Mouse (Mus musculus): ENCODE results near the gene Chil1. TPM values are rescaled to one million over a fixed set of nuclear protein-coding genes. Genes with fewer than 3 reads are reported as not detected.

Gene Chil1
- polyA plus RNA-seq, 1 experiment from 2014 or later, result 3.7 TPM

GRCm38 (mm10) chr1:134213405-134213804, 31.4 kb downstream of the Chil1 start:
- Histone ChIP-seq H3K36me3 (no peaks in the 10 kb centered on the region), H3K27me3 (no peaks in the 10 kb centered on the region), H3K9ac (replicated peaks) (no peak overlapping the region), H3K9me3 (no peaks in the 10 kb centered on the region), H3K4me2 (replicated peaks) (no peak overlapping the region), H3K27ac (replicated peaks) (no peak overlapping the region), H3K4me3 (no peak overlapping the region), H3K4me1 (peaks cover 20% of the 10 kb centered on the region)
- ATAC-seq (replicated peaks), result no peak
- WGBS, result 77% methylated on average over 7 of the region's 7 CpGs

- no peak overlapping the region for H3K9ac ChIP-seq (replicated peaks)
- no peak overlapping the region for H3K27ac ChIP-seq (replicated peaks)
- peaks cover 20% of the 10 kb centered on the region for H3K4me1 ChIP-seq
- no peak overlapping the region for H3K4me2 ChIP-seq (replicated peaks)
- H3K27me3 ChIP-seq, result no peaks in the 10 kb centered on the region
- no peak overlapping the region for H3K4me3 ChIP-seq
- H3K9me3 ChIP-seq, result no peaks in the 10 kb centered on the region
- ATAC-seq (replicated peaks), result no peak
- no peaks in the 10 kb centered on the region for H3K36me3 ChIP-seq
- 69% methylated on average over 7 of the region's 7 CpGs for WGBS
Measured at GRCm38 (mm10) chr1:134215059-134215458, 33.1 kb downstream of the Chil1 start.

- H3K27me3 ChIP-seq, result no peaks in the 10 kb centered on the region
- WGBS, result 14% methylated on average over 11 of the region's 11 CpGs
- no peak overlapping the region for H3K4me3 ChIP-seq
- no peaks in the 10 kb centered on the region for H3K36me3 ChIP-seq
- ATAC-seq (replicated peaks), result no peak
- no peak overlapping the region for H3K9ac ChIP-seq (replicated peaks)
- no peak overlapping the region for H3K4me2 ChIP-seq (replicated peaks)
- H3K9me3 ChIP-seq, result no peaks in the 10 kb centered on the region
- no peak overlapping the region for H3K27ac ChIP-seq (replicated peaks)
- H3K4me1 ChIP-seq, result peaks cover 20% of the 10 kb centered on the region
Measured at GRCm38 (mm10) chr1:134215751-134216628, 34.0 kb downstream of the Chil1 start.

- Histone ChIP-seq H3K9me3 (no peaks in the 10 kb centered on the region), H3K4me3 (no peak overlapping the region), H3K4me1 (peaks cover 20% of the 10 kb centered on the region), H3K4me2 (replicated peaks) (no peak overlapping the region), H3K27ac (replicated peaks) (no peak overlapping the region), H3K27me3 (no peaks in the 10 kb centered on the region), H3K9ac (replicated peaks) (no peak overlapping the region), H3K36me3 (no peaks in the 10 kb centered on the region)
- WGBS, result 85% methylated on average over 2 of the region's 2 CpGs
- no peak for ATAC-seq (replicated peaks)
Measured at GRCm38 (mm10) chr1:134216629-134216971, 34.6 kb downstream of the Chil1 start.

- Histone ChIP-seq H3K4me2 (replicated peaks) (no peak overlapping the region), H3K36me3 (no peaks in the 10 kb centered on the region), H3K27ac (replicated peaks) (no peak overlapping the region), H3K9me3 (no peaks in the 10 kb centered on the region), H3K27me3 (no peaks in the 10 kb centered on the region), H3K9ac (replicated peaks) (no peak overlapping the region), H3K4me1 (peaks cover 18% of the 10 kb centered on the region), H3K4me3 (no peak overlapping the region)
- ATAC-seq (replicated peaks), result no peak
- WGBS, result 65% methylated on average over 12 of the region's 12 CpGs
Measured at GRCm38 (mm10) chr1:134217028-134217481, 35.1 kb downstream of the Chil1 start.

GRCm38 (mm10) chr1:134217942-134218341, 36.0 kb downstream of the Chil1 start:
- Histone ChIP-seq H3K36me3 (no peaks in the 10 kb centered on the region), H3K4me3 (no peak overlapping the region), H3K27me3 (no peaks in the 10 kb centered on the region), H3K27ac (replicated peaks) (no peak overlapping the region), H3K9ac (replicated peaks) (no peak overlapping the region), H3K9me3 (no peaks in the 10 kb centered on the region), H3K4me1 (peaks cover 15% of the 10 kb centered on the region), H3K4me2 (replicated peaks) (no peak overlapping the region)
- WGBS, result 81% methylated on average over 3 of the region's 3 CpGs
- no peak for ATAC-seq (replicated peaks)

- H3K9me3 ChIP-seq, result no peaks in the 10 kb centered on the region
- no peaks in the 10 kb centered on the region for H3K36me3 ChIP-seq
- no peak overlapping the region for H3K4me3 ChIP-seq
- no peaks in the 10 kb centered on the region for H3K27me3 ChIP-seq
- WGBS, result 57% methylated on average over 5 of the region's 5 CpGs
- no peak overlapping the region for H3K27ac ChIP-seq (replicated peaks)
- peaks cover 15% of the 10 kb centered on the region for H3K4me1 ChIP-seq
- ATAC-seq (replicated peaks), result no peak
- H3K9ac ChIP-seq (replicated peaks), result no peak overlapping the region
- H3K4me2 ChIP-seq (replicated peaks), result no peak overlapping the region
Measured at GRCm38 (mm10) chr1:134219608-134220007, 37.6 kb downstream of the Chil1 start.

- no peaks in the 10 kb centered on the region for H3K36me3 ChIP-seq
- H3K9me3 ChIP-seq, result no peaks in the 10 kb centered on the region
- no peak overlapping the region for H3K4me2 ChIP-seq (replicated peaks)
- ATAC-seq (replicated peaks), result no peak
- H3K27ac ChIP-seq (replicated peaks), result no peak overlapping the region
- no peak overlapping the region for H3K4me3 ChIP-seq
- 96% methylated on average over 1 of the region's 1 CpGs for WGBS
- H3K27me3 ChIP-seq, result no peaks in the 10 kb centered on the region
- H3K9ac ChIP-seq (replicated peaks), result no peak overlapping the region
- peaks cover 7% of the 10 kb centered on the region for H3K4me1 ChIP-seq
Measured at GRCm38 (mm10) chr1:134221172-134221571, 39.2 kb downstream of the Chil1 start.

GRCm38 (mm10) chr1:134222122-134223055, 40.4 kb downstream of the Chil1 start:
- H3K9me3 ChIP-seq, result no peaks in the 10 kb centered on the region
- no peak overlapping the region for H3K9ac ChIP-seq (replicated peaks)
- H3K27me3 ChIP-seq, result no peaks in the 10 kb centered on the region
- no peak overlapping the region for H3K4me3 ChIP-seq
- no peak overlapping the region for H3K4me2 ChIP-seq (replicated peaks)
- no peaks in the 10 kb centered on the region for H3K4me1 ChIP-seq
- ATAC-seq (replicated peaks), result no peak
- 70% methylated on average over 8 of the region's 8 CpGs for WGBS
- no peak overlapping the region for H3K27ac ChIP-seq (replicated peaks)
- no peaks in the 10 kb centered on the region for H3K36me3 ChIP-seq

GRCm38 (mm10) chr1:134224649-134225227, 42.8 kb downstream of the Chil1 start:
- H3K27ac ChIP-seq (replicated peaks), result no peak overlapping the region
- no peaks in the 10 kb centered on the region for H3K36me3 ChIP-seq
- WGBS, result 90% methylated on average over 12 of the region's 12 CpGs
- ATAC-seq (replicated peaks), result no peak
- H3K4me3 ChIP-seq, result no peak overlapping the region
- no peaks in the 10 kb centered on the region for H3K27me3 ChIP-seq
- no peak overlapping the region for H3K9ac ChIP-seq (replicated peaks)
- no peaks in the 10 kb centered on the region for H3K9me3 ChIP-seq
- no peak overlapping the region for H3K4me2 ChIP-seq (replicated peaks)
- H3K4me1 ChIP-seq, result no peaks in the 10 kb centered on the region

GRCm38 (mm10) chr1:134225375-134225774, 43.4 kb downstream of the Chil1 start:
- no peak overlapping the region for H3K9ac ChIP-seq (replicated peaks)
- H3K36me3 ChIP-seq, result no peaks in the 10 kb centered on the region
- 92% methylated on average over 5 of the region's 5 CpGs for WGBS
- no peaks in the 10 kb centered on the region for H3K4me1 ChIP-seq
- no peaks in the 10 kb centered on the region for H3K27me3 ChIP-seq
- no peaks in the 10 kb centered on the region for H3K9me3 ChIP-seq
- ATAC-seq (replicated peaks), result no peak
- no peak overlapping the region for H3K4me2 ChIP-seq (replicated peaks)
- no peak overlapping the region for H3K27ac ChIP-seq (replicated peaks)
- no peak overlapping the region for H3K4me3 ChIP-seq

- H3K9me3 ChIP-seq, result no peaks in the 10 kb centered on the region
- no peaks in the 10 kb centered on the region for H3K27me3 ChIP-seq
- H3K4me1 ChIP-seq, result no peaks in the 10 kb centered on the region
- no peak overlapping the region for H3K27ac ChIP-seq (replicated peaks)
- H3K4me2 ChIP-seq (replicated peaks), result no peak overlapping the region
- H3K36me3 ChIP-seq, result no peaks in the 10 kb centered on the region
- H3K4me3 ChIP-seq, result no peak overlapping the region
- WGBS, result 84% methylated on average over 8 of the region's 8 CpGs
- ATAC-seq (replicated peaks), result no peak
- no peak overlapping the region for H3K9ac ChIP-seq (replicated peaks)
Measured at GRCm38 (mm10) chr1:134226739-134227138, 44.8 kb downstream of the Chil1 start.

Measured in forebrain, embryonic 15.5 days (tissue).